Mouse (Mus musculus) heart, adult 11 months (tissue): ENCODE measurements at regions not wholly inside any gene's neighbourhood (a gene's known extent, or its start where the extent isn't known, plus 50 kb on each side); places are given as distances from the start of the nearest gene placed in this dataset.

Experiments
- DNase-seq: peaks from one replicate; pipeline ENCODE4 v3.0.0; 2022

DNA sequence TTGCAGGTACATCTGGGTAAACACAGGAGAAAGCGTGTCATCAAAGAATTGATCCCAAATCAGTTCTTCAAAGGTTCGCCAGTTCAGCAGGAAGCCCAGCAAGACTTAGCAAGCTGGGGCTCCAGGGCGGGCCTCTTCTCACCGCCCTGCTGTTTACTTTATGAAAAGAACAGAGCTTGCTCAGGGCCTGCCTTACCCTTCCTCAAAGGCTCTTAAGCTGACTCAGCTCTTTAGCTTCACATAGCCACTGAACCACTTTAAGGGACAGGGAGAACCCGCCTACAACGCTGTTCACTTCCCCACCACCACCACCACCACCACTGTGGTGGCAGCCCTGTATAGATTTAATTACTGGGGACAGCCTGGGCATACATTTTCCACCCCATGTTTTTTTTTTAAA, 148.5 kb downstream of the Clic5 start:
- no peak for DNase-seq

GRCm38 (mm10) chr17:44337253-44337652, 148.9 kb downstream of the Clic5 start:
- no peak for DNase-seq

GRCm38 (mm10) chr17:44344542-44344941, 156.2 kb downstream of the Clic5 start:
- DNase-seq: no peak

GRCm38 (mm10) chr17:44345374-44345773, 157.0 kb downstream of the Clic5 start:
- DNase-seq: no peak

DNA sequence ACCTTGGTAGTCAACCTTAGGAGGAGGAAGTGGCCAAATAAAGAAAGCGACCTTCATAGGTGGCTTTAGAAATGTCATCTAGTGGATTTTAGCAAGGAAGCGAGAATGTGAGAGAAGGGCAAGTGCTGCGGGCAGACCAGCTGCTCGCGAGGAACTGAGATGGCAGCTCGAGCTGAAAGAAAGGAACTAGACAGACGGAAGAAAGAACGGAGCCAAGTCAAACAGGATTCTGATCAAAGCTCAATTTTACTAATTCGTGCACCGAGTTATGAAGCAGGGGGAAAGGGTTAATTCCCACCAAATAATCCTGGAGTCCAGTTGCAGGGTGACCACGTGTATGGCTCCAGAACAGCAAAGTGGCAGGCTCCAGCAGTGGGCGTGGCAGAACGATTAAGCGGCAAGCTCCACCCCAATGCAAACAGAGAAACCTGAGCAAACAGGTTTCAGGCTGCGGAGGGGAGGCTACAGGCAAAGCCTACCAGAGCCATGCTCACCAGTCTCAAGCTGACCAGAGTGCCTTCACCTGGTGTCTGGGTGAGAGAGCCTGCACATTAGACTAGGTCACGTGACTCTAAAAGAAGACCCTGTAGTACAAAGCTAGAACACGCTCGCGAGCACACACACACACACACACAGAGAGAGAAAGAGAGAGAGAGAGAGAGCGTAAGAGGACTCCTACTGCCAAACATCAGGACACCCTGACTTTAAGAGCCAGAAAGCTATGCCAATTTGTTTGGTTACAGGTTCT, 162.0 kb downstream of the Clic5 start:
- no peak for DNase-seq

DNA sequence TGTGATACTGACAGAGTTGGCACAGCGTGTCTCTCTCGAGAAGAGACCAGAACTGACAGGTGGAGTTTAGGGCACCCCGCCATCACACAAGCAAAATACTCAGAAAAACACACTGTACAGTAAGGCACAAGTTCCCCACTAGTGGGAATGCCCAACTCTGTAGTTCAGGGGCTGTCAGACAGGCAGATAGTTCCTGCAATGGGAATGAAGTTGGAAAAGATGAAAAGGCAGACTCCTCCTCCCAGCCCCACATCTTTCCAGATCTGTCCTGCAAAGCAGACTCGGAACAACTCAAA, 162.5 kb downstream of the Clic5 start:
- no peak for DNase-seq

DNA sequence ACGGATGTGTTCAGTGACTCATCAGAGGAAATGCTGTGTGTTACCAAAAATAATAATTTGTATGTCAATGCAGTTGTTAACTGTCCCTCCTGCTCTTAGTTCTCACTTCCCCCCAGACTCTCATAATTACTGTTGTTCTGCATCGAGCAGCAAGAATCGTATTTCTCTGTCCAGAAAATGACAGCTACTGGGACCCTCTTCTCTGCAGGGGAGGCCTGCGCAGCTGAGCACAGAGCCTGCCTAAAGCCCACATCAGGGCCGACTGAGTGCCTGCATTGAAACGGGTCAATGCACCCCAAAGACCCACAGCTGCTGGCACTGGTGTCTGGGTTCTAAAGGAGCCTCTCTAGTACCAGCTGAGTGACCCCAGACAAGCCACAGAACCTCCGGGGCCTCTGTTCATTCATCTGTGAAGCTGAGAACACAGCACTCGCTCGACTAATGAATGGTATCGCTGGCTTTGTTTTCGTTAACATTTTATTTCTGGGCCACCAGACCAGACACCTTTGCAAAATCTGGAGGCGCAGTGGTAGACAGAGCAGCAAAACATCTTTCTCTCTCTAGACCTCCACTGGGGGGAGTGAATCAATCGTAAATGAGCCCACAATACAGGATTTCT, 163.2 kb downstream of the Clic5 start:
- DNase-seq: peak; percentile 75

DNA sequence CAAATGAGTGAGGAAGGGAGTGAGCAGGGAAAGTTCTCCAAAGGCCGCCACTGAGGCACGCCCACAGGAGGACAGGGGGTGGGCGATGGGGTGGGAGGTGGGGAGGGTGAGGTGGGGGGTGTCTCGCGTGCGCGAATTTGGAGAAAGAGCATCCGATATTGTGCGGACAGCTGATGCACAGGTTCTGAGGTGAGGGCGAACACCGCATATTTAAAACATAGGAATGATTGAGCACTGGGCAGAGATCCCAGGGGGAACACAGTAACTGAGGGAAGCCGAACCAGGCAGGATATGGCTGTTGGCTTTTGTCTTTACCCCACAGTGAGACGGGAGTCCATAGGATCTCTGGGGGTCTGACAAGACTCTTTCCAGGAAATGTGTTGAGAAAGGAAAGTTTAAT, 163.8 kb downstream of the Clic5 start:
- DNase-seq: peak; percentile 79

- no peak for DNase-seq
These were observed 174.7 kb downstream of the Clic5 start for GRCm38 (mm10) chr17:44363111-44363510.

DNA sequence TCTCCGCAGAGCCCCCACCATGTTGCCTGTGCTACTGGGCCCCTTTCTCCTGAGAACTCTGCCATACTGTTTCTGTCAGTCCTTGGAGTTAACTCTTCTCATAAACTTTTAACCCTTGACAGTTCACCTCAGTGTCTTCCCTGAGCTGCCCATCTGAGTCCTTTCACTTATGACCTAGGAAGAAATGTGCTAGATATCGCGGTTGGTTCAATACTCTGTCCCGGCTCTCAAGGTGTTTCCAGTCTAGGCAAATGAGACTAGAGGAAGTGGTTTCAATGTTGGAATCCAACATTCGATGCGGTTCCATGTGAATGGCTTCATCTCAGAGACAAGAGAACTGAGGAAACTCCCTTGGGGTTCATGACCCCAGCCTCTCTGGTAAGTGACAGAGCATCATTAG, 176.1 kb downstream of the Clic5 start:
- no peak for DNase-seq

DNA sequence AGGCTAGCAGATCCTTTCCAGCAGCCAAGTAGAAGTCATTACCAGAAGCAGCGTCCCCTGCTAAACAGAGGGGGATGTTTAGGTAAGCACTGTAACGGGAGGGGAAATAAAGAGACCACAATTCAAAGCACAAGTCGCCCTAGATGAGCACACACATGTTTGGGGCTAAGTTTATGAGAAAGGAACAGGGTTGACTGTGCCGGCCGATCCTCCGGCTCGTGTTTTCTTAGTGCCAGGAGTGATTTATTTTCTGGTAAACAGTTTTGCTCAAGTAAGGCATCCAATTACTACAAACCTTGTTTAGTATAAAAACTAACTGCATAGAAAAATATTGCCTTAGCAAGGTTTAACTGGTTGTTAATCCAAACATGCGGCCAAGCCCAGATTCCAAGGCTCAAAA, 178.1 kb downstream of the Clic5 start:
- no peak for DNase-seq

- no peak for DNase-seq
These were observed 179.2 kb downstream of the Clic5 start for GRCm38 (mm10) chr17:44367561-44367960.

DNA sequence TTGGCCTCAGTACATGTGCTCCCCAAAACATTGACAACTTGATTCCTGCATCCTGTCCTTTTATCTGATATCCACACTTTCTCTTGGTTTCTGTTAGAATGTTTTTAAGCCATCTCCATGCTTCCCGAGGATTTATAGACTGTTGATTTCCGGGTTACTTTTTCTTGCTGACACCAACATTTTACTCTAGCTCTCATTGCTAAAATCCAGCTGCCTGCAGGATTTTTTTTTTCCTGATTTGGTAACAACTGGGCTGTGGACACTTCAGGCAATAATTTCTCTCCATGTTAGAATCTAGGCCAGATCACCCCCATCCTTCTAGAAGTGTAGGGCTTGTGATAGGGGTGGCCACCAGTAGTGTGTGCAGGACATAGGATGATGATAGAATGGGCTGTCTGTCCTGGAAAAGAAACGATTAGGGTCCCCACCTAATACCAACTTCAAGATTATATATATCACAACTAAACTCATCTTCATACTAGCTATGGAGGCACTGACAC, 182.6 kb downstream of the Clic5 start:
- DNase-seq: no peak

GRCm38 (mm10) chr17:44371620-44372019, 183.2 kb downstream of the Clic5 start:
- no peak for DNase-seq

GRCm38 (mm10) chr17:44373744-44374456, 185.5 kb downstream of the Clic5 start:
- peak; percentile 96 for DNase-seq

DNA sequence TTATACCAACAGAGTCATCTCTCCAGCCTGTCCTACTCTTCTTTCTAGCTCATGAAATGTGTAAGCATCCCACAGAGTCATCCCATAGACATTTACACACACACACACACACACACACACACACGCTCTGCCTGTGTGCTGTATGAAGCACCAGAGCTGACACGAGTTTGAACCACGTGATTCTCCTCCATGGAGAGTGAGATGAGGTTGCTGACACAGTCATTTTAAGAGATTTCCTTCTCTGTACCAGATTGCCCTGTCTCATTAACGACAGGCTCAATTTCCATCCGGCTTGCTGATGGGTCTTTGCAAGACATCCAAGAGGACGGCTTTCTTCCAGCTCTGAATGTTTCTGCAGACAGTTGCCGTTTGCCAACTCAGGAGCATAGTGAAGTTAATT, 190.0 kb downstream of the Clic5 start:
- DNase-seq: no peak

DNA sequence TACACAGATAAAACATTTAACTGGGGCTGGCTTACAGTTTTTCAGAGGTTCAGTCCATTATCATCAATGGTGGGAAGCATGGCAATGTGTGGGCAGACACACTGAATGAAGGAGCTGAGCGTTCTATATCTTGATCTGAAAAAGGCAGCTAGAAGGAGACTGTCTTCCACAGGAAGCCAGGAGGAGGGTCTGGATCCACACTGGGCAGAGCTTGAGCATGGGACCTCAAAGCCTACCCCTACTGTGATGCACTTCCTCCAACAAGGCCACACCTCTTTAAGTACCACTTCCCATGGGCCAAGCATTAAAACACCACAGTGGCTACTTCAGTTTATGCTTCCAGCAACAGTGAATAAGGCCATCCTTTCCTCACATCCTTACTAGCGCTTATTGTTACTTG, 200.5 kb downstream of the Clic5 start:
- DNase-seq: peak; percentile 64

DNA sequence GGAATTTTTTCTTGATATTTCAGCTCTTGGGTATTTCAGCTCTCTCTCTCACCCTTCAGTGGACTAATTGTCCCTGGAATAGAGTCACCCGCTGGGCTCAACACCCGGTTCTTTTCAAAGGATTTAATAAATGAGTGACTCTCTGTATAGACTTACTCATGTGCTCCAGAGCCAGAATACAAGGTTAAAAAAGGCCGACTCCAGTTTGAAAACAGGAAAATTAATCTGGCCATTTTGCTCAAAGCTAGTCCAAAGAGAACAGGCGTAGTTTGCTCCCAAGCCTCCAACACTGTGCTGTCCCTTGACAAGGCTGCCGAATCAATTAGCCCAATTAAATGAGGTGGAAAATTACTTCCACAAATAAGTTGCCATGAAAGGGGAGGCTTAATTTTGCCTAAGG, 209.4 kb downstream of the Clic5 start:
- no peak for DNase-seq

DNA sequence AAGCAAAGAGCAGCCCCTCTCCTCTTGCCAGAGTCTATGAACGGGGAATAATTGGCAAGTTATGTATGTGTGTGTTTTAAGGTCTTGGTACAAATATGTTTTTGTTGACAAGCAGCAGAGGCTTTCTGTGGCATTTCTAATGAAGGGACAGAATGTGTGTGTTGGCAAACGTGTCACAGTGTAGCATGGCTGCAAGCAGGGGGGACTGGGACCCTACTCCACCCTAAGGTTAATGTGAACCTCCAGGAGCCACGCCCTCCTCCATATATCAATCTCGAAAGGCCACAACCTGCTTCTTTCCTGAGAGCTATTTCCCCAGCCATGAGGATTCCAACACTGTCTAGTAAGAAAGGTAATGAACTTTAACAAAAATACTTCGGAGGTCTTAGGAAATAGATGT, 209.8 kb downstream of the Clic5 start:
- no peak for DNase-seq

DNA sequence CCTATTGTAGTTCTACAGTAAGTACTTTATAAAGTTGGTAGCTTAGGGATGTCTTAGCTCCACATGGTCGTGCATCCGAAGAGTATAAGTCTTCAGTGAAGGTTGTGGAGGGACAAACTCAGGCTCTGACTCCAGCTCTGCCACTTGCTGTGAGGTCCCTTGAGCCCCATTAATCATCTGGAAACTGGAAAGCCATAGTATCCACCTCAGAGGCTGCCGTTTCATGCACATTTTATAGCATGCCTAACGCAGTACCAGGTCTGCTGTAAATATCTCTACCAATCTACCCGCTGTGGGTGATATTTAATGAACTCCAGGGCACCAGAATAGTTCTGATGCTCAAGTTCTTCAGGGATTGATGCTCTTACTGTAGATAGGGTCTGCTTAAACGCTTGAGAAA, 216.5 kb downstream of the Clic5 start:
- no peak for DNase-seq

- peak; percentile 92 for DNase-seq
These were observed 222.6 kb downstream of the Clic5 start for GRCm38 (mm10) chr17:44410961-44411360.

DNA sequence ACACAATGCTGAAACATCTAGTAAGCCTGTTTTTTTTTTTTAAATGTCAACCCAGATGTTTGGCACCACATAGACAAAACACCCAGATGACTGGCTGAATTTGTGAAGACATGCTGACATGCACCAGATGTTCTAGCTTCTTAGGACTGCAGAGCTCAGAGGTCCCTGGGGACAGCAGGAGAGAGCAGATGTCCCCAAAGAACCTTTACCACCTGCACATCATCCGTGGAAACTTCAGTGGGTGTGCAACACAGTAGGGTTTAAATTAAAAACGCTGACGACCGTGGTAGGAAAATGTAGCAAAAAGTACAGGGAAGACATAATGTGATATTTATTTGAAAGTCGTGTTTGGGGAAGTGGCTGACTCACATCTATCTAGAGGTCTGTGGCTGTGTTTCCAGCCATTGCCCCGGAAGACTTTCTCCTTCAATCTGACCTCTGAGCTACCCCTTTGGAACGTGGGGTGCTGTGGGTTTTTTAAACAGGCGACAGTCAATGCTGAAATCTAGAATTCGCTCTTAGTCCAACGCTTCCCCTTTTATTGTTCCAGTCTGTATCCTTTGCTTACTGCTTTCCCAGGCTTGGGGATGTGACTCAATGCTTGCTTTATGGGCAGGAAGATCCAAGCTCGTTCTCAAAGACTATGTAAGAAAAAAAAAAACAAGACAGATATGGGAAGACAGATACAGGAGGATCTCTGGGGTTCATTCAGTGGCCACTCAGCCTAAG, 230.5 kb downstream of the Clic5 start:
- peak; percentile 98 for DNase-seq

DNA sequence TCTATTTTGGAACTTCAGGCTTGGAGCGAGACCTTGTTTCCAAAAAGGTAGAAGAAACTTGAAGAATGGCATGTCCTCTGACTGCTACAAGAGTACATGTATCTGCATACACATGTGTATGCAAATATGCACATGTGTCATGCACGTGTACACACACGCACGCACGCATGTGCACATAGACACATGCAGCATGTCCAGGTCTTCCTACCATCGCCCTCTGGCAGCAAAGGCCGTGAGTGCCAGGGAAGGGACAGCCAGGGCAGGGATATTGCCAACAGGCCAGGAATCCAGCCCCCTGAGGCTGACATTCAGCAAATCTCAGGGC, 231.0 kb downstream of the Clic5 start:
- no peak for DNase-seq
